Mouse (Mus musculus) brown adipose tissue, adult 24 weeks (tissue): ENCODE results near the gene 9330159F19Rik. TPM values are rescaled to one million over a fixed set of nuclear protein-coding genes. Genes with fewer than 3 reads are reported as not detected.

Experiments
- H3K27ac ChIP-seq: fragments of 200-500 bp; replicated peaks from 2 replicates; pipeline ENCODE4 v1.5.1; 2012; ENCODE audit warnings: low read depth, mild to moderate bottlenecking, low read length
- H3K4me1 ChIP-seq: fragments of 200-500 bp; 2 replicates; pipeline ENCODE4 v1.6.1; 2012; ENCODE audit warnings: low read length, mixed read lengths; ENCODE audit not compliant: control insufficient read depth, insufficient read depth, insufficient read length
- H3K4me3 ChIP-seq: fragments of 200-500 bp; 2 replicates; pipeline ENCODE4 v1.5.1; 2012; ENCODE audit warnings: low read depth, mild to moderate bottlenecking, low read length, moderate library complexity; ENCODE audit not compliant: insufficient read depth
- polyA plus RNA-seq: library from polyadenylated mRNA; stranded (reverse); fragments of >200 nt; gene quantifications from 2 replicates; pipeline ENCODE4 v1.2.4, GENCODE M21; 2012; ENCODE audit not compliant: missing spikeins, insufficient read depth, insufficient read length

9330159F19Rik gene
- polyA plus RNA-seq: 0.88 and 1.4 TPM in 2 replicates

GRCm38 (mm10) chr10:29211453-29211852 is at the start of gene 9330159F19Rik:
9330159F19Rik (plus strand) TSS chr10:29211606.
- Histone ChIP-seq H3K4me3 (no peak within 1 kb of the TSS), H3K4me1 (no peaks in the 10 kb centered on the region), H3K27ac (no peak within 1 kb of the TSS)

DNA sequence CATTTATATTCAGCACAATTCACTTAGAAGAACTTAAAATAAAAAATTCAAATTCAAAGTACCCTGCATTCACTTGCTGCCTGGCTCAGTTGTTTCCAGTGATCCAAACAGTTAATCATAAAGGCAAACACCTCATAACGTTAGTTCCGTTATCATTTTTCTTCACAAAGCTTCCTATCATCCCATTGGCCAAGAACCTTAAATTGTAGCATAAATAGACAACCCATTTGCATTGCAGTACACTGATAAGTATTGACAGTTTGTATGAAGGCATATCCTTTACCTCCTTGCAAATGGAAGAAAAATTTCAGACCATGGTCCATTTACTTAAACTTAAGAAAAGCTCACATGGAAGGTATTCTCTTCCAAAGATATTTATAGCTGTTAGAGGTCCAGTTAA is 49.7 kb upstream of the 9330159F19Rik start:
- H3K27ac ChIP-seq: no peak overlapping the region
- H3K4me3 ChIP-seq: no peak overlapping the region

GRCm38 (mm10) chr10:29173778-29174177 is 37.6 kb upstream of the 9330159F19Rik start:
- H3K4me1 ChIP-seq: no peaks in the 10 kb centered on the region
- H3K4me3 ChIP-seq: no peak overlapping the region
- no peak overlapping the region for H3K27ac ChIP-seq

More for the DNA sequence above, 49.7 kb upstream of the 9330159F19Rik start:
- no peaks in the 10 kb centered on the region for H3K4me1 ChIP-seq

DNA sequence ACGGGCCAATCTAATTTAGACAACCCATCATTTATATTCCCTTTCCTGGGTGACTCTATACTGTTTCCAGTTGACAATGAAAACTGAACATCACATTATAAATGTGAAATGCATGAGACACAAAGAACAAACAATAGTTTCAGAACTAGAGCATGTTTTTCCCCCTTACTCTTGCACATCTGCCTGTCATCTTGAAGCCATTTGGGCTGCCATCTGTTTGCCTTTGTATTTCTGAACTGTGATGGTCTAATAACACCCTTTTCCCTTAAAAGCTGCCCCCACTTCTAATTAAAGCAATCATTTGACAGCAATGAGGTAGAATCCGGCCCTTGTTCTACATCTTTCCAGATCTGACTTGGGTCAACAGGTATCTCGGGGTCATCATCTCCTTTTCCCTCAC is 35.8 kb upstream of the 9330159F19Rik start:
- no peak overlapping the region for H3K4me3 ChIP-seq
- no peaks in the 10 kb centered on the region for H3K4me1 ChIP-seq
- H3K27ac ChIP-seq: no peak overlapping the region

DNA sequence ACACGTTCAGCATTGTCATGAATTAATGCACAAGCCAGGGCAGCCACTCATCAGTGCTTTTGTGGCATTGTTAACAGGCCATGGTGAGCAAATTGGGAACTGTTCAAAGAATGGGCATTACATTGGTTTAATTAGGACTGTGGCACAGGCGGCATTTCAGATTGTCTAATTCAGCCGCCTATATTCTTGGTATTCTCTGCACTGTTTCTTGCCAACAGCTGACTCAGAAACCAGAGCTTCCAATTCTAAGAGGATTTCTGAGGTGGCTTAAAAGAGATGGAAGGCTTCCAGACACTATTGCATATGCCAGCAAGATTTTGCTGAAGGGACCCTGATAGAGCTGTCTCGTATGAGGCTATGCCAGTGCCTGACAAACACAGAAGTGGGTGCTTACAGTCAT is 34.5 kb upstream of the 9330159F19Rik start:
- Histone ChIP-seq H3K4me3 (no peak overlapping the region), H3K4me1 (no peaks in the 10 kb centered on the region), H3K27ac (no peak overlapping the region)

- H3K27ac ChIP-seq: no peak overlapping the region
These were observed 33.4 kb upstream of the 9330159F19Rik start for GRCm38 (mm10) chr10:29178003-29178402.

DNA sequence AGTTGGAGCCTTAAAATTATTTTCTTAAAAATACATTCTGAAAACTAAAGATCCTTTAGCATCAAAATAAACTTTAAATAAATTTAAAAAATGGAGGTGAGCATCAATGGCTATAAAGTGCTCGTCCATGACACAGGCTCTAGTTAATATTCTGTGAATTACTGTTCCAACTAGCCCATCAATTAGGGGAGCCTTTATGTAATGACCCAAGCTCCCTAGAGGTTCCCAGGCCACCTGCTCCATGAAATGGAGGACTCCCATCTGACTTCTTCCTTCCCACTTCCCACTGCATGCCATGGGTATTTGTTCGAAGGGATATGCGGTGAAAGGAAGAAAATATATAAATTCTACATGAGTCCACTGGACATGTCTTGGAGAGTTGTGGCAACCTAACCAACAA is 31.2 kb upstream of the 9330159F19Rik start:
- Histone ChIP-seq H3K4me3 (no peak overlapping the region), H3K27ac (no peak overlapping the region), H3K4me1 (no peaks in the 10 kb centered on the region)

More at GRCm38 (mm10) chr10:29178003-29178402, 33.4 kb upstream of the 9330159F19Rik start:
- Histone ChIP-seq H3K4me3 (no peak overlapping the region), H3K4me1 (no peaks in the 10 kb centered on the region)

DNA sequence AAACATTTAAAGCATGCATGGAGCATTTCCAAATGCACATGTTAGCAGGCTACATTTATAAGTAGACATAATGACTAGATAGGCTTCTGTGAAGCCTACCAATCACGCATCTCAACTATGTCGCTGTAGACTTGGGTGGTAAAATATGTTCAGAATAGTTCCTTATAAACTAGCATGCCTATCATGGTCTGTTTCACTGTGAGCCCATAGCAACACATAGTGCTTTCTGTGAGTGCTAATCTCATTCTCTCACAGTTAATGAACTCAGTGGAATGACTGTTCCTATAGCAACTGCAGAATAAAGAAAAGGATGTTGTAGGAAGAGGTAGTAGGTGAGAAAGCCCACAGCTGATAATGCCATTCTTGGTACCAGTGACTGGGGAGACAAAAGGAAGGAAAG is 30.4 kb upstream of the 9330159F19Rik start:
- Histone ChIP-seq H3K27ac (no peak overlapping the region), H3K4me3 (no peak overlapping the region), H3K4me1 (no peaks in the 10 kb centered on the region)

DNA sequence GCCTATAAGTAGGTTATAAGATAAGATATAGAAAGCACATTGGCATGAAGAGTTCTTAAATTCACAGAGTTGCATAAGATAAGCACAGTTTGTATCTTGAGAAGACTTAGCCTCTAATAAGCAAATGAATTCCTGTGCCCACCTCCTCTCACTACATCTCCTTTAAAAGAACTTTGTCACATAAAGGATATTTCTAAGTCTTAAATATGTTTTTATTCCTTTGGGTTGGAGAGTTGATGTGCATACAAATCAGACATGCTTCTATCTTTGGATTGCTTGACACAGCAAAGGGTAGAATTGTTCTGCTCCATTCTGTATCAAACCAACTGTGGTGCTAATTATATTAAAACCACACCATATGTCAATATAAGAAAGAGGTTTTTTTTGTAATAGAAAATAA is 17.6 kb upstream of the 9330159F19Rik start:
- H3K27ac ChIP-seq: no peak overlapping the region
- no peaks in the 10 kb centered on the region for H3K4me1 ChIP-seq
- no peak overlapping the region for H3K4me3 ChIP-seq

DNA sequence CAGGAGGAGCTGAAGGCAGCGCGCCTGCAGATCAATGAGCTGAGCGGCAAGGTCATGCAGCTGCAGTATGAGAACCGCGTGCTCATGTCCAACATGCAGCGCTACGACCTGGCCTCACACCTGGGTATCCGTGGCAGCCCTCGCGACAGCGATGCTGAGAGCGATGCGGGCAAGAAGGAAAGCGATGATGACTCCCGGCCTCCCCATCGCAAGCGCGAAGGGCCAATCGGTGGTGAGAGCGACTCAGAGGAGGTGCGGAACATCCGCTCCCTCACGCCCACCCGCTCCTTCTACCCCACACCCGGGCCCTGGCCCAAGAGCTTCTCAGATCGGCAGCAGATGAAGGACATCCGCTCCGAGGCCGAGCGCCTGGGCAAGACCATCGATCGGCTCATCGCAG is 14.6 kb upstream of the 9330159F19Rik start:
- Histone ChIP-seq H3K4me3 (no peak overlapping the region), H3K4me1 (no peaks in the 10 kb centered on the region), H3K27ac (no peak overlapping the region)

- Histone ChIP-seq H3K4me1 (no peaks in the 10 kb centered on the region), H3K4me3 (no peak within 1 kb of the TSS), H3K27ac (no peak within 1 kb of the TSS)
These were observed 12.8 kb upstream of the 9330159F19Rik start, which contains the start of gene Gm49353 for GRCm38 (mm10) chr10:29198642-29199041. Gm49353 (plus strand) TSS chr10:29198954.

GRCm38 (mm10) chr10:29199835-29200234 is 11.6 kb upstream of the 9330159F19Rik start:
- Histone ChIP-seq H3K4me1 (no peaks in the 10 kb centered on the region), H3K27ac (no peak overlapping the region), H3K4me3 (no peak overlapping the region)

- H3K27ac ChIP-seq: no peak overlapping the region
These were observed 10.8 kb upstream of the 9330159F19Rik start for GRCm38 (mm10) chr10:29200609-29201008.

GRCm38 (mm10) chr10:29206730-29207129 is 4.7 kb upstream of the 9330159F19Rik start:
- no peaks in the 10 kb centered on the region for H3K4me1 ChIP-seq
- H3K27ac ChIP-seq: no peak overlapping the region
- no peak overlapping the region for H3K4me3 ChIP-seq

More at GRCm38 (mm10) chr10:29200609-29201008, 10.8 kb upstream of the 9330159F19Rik start:
- Histone ChIP-seq H3K4me3 (no peak overlapping the region), H3K4me1 (no peaks in the 10 kb centered on the region)

DNA sequence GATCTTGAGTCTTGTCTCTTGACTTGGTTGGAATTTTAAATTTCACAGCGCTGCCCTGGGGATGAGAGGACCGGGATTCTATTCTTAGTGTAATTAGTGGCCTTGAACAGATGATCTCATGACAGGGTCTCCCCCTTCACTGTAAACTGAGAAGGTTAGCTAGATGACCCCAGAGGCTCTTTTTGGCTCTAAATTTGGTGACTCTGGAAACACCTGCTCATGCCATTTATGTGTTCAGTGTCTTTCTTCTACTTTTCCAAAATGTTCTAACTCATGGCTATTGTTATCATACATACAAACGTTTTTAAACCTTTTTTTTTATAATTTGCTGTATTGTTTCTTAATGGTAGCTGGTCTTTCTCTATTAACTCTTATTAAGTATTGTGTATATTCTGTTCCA is 2.7 kb upstream of the 9330159F19Rik start:
- H3K27ac ChIP-seq: no peak overlapping the region
- no peak overlapping the region for H3K4me3 ChIP-seq
- H3K4me1 ChIP-seq: no peaks in the 10 kb centered on the region

- Histone ChIP-seq H3K4me3 (no peak overlapping the region), H3K4me1 (no peaks in the 10 kb centered on the region), H3K27ac (no peak overlapping the region)
These were observed 2.2 kb downstream of the 9330159F19Rik start for GRCm38 (mm10) chr10:29213534-29214100.
